ENCODE assay signal across 8 mouse cellular contexts in the genomic region with DNA sequence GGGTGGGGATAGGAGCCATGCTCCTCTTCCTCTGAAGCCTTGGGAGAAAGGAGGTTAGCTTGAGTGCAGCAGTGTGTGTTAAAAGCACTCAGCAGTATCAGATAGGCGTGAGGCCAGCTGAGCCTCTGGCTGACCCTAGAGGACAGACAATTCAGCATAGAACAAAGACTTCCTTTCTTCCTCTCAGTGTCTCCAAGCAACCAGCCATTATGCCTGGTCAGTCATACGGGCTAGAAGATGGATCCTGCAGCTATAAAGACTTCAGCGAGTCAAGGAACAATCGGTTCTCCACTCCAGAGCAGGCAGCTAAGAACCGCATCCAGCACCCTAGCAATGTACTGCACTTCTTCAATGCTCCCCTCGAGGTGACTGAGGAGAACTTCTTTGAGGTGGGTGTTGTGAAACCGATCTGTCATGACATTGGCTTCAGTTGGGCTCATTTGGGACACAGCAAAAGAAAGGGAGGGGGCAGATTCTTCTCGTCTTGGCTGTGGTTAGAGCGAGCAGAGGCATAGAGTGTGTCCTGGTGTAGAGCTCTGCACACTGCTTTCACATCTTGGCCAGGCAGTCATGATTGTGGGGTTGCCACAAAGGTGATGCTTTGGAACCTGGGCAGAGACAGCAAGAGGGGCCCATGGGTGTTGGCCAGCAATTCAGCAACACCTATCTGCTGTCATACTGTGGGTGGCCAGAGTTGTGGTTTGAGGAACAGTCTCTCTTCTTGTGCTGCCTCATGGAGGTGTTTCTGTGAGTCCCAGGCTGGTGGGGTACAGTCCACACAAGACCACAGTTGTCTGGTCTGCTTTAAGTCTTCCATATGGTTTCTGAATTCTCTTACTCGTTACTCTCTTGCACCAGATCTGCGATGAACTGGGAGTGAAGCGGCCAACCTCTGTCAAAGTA. TPM values are rescaled to one million over a fixed set of nuclear protein-coding genes. Genes with fewer than 3 reads are reported as not detected.
DNase-seq lines count a peak whose midpoint lies in the region; ATAC-seq lines count a peak whose summit lies in the region.

No protein-coding gene starts in this region.

- ATAC-seq in limb, embryonic 12.5 days (ENCODE audit: insufficient number of reproducible peaks, insufficient read depth, low FRiP score, low TSS enrichment, low read depth) = no peak
- ATAC-seq in embryonic facial prominence, embryonic 13.5 days (ENCODE audit: insufficient number of reproducible peaks, insufficient read depth, low FRiP score, low TSS enrichment, low read depth) = no peak
- ATAC-seq in erythroblast, adult 5-6 weeks (replicated peaks; ENCODE audit: low FRiP score, poor library complexity, severe bottlenecking) = no peak

- H3K27me3 ChIP-seq in limb, embryonic 12.5 days = no peaks in the 10 kb centered on the region
- H3K27me3 ChIP-seq in limb, embryonic 10.5 days (ENCODE audit: low read depth, poor library complexity, severe bottlenecking) = no peaks in the 10 kb centered on the region
- no peaks in the 10 kb centered on the region for H3K27me3 ChIP-seq in embryonic facial prominence, embryonic 13.5 days

- H3K4me2 ChIP-seq in limb, embryonic 12.5 days = no peak overlapping the region
- no peak overlapping the region for H3K4me2 ChIP-seq in embryonic facial prominence, embryonic 13.5 days

- H3K27ac ChIP-seq in limb, embryonic 12.5 days = peak overlapping the region; percentile 23; the same call in 1 of the 2 replicates
- H3K27ac ChIP-seq in limb, embryonic 10.5 days = no peak overlapping the region
- peak overlapping the region; percentile 35; the same call in 1 of the 2 replicates for H3K27ac ChIP-seq in embryonic facial prominence, embryonic 13.5 days

- peaks cover 77% of the 10 kb centered on the region for H3K36me3 ChIP-seq in limb, embryonic 12.5 days
- H3K36me3 ChIP-seq in limb, embryonic 10.5 days = peaks cover 75% of the 10 kb centered on the region
- peaks cover 74% of the 10 kb centered on the region for H3K36me3 ChIP-seq in embryonic facial prominence, embryonic 13.5 days

- H3K4me1 ChIP-seq in limb, embryonic 12.5 days (replicated peaks) = peaks cover 20% of the 10 kb centered on the region
- H3K4me1 ChIP-seq in limb, embryonic 10.5 days = peaks cover 23% of the 10 kb centered on the region
- H3K4me1 ChIP-seq in embryonic facial prominence, embryonic 13.5 days = peaks cover 30% of the 10 kb centered on the region

- H3K4me3 ChIP-seq in limb, embryonic 12.5 days (replicated peaks) = no peak overlapping the region
- H3K4me3 ChIP-seq in limb, embryonic 10.5 days = no peak overlapping the region
- no peak overlapping the region for H3K4me3 ChIP-seq in embryonic facial prominence, embryonic 13.5 days

- no peaks in the 10 kb centered on the region for H3K9me3 ChIP-seq in limb, embryonic 12.5 days
- H3K9me3 ChIP-seq in limb, embryonic 10.5 days (replicated peaks) = no peaks in the 10 kb centered on the region
- H3K9me3 ChIP-seq in embryonic facial prominence, embryonic 13.5 days = no peaks in the 10 kb centered on the region

- H3K9ac ChIP-seq in limb, embryonic 12.5 days (replicated peaks) = no peak overlapping the region
- H3K9ac ChIP-seq in embryonic facial prominence, embryonic 13.5 days = no peak overlapping the region

- no peak for DNase-seq in limb, embryonic 10.5 days (ENCODE audit: low spot score)
- peak; percentile 62 for DNase-seq in induced T-regulatory cell, adult 2 months (ENCODE audit: low read depth)
- peak; percentile 48 to 70 for DNase-seq in lung, postnatal 4 days
- DNase-seq in testis, postnatal 14 days (ENCODE audit: low spot score) = peak; percentile 79
- DNase-seq in gastrocnemius, postnatal 4 days (ENCODE audit: low spot score in 2 of 2) = no peak

- 87% methylated on average over 12 of the region's 12 CpGs for WGBS in limb, embryonic 12.5 days
- 88% methylated on average over 12 of the region's 12 CpGs for WGBS in limb, embryonic 10.5 days
- WGBS in embryonic facial prominence, embryonic 13.5 days = 65% methylated on average over 12 of the region's 12 CpGs

RNA-seq across cellular contexts. Expression of a gene that starts 4.4 kb away (rescaled TPM):
- polyA plus RNA-seq in limb, embryonic 12.5 days (2016; fragmentation: Nextera tagmentation; extraction: Ambion mirVana) = 111 and 114 TPM in 2 replicates
- 69.1 and 90.7 TPM in 2 replicates for polyA plus RNA-seq in limb, embryonic 10.5 days (2016; fragmentation: Nextera tagmentation; extraction: Ambion mirVana)
- polyA plus RNA-seq in embryonic facial prominence, embryonic 13.5 days (2015; fragmentation: Nextera tagmentation; extraction: Ambion mirVana) = 153 TPM in 2 replicates
- total RNA-seq in gastrocnemius, postnatal 4 days (2021) = 100 to 1,000 TPM; 211 to 220 TPM
- total RNA-seq in erythroblast, adult 5-6 weeks (2015; ENCODE audit: low replicate concordance) = 36.6 and 59.0 TPM in 2 replicates
- 23.2 and 31.8 TPM in 2 replicates for total RNA-seq in erythroblast, adult 5-6 weeks (2017; ENCODE audit: low replicate concordance)

RNA-seq across cellular contexts. Expression of a gene that starts 12.3 kb away (rescaled TPM):
- polyA plus RNA-seq in limb, embryonic 12.5 days (2016; fragmentation: Nextera tagmentation; extraction: Ambion mirVana) = 347 and 425 TPM in 2 replicates
- polyA plus RNA-seq in limb, embryonic 10.5 days (2016; fragmentation: Nextera tagmentation; extraction: Ambion mirVana) = 335 and 336 TPM in 2 replicates
- polyA plus RNA-seq in embryonic facial prominence, embryonic 13.5 days (2015; fragmentation: Nextera tagmentation; extraction: Ambion mirVana) = 301 and 303 TPM in 2 replicates
- total RNA-seq in gastrocnemius, postnatal 4 days (2021) = 100 to 1,000 TPM; 369 to 382 TPM
- total RNA-seq in erythroblast, adult 5-6 weeks (2015; ENCODE audit: low replicate concordance) = 98.6 and 172 TPM in 2 replicates
- 98.1 and 140 TPM in 2 replicates for total RNA-seq in erythroblast, adult 5-6 weeks (2017; ENCODE audit: low replicate concordance)

RNA-seq across cellular contexts. Expression of a gene that starts 13.0 kb away (rescaled TPM):
- polyA plus RNA-seq in limb, embryonic 12.5 days (2016; fragmentation: Nextera tagmentation; extraction: Ambion mirVana) = 4.9 and 6.7 TPM in 2 replicates
- polyA plus RNA-seq in limb, embryonic 10.5 days (2016; fragmentation: Nextera tagmentation; extraction: Ambion mirVana) = 2.7 and 4.1 TPM in 2 replicates
- polyA plus RNA-seq in embryonic facial prominence, embryonic 13.5 days (2015; fragmentation: Nextera tagmentation; extraction: Ambion mirVana) = 8.7 and 15.3 TPM in 2 replicates
- 1 to 10 TPM; 5.3 to 8.7 TPM for total RNA-seq in gastrocnemius, postnatal 4 days (2021)
- total RNA-seq in erythroblast, adult 5-6 weeks (2015; ENCODE audit: low replicate concordance) = 1.7 TPM in 1 of 2 replicates, not detected in the other
- total RNA-seq in erythroblast, adult 5-6 weeks (2017; ENCODE audit: low replicate concordance) = 2.4 TPM in 1 of 2 replicates, not detected in the other

RNA-seq across cellular contexts. Expression of a gene that starts 31.8 kb away (rescaled TPM):
- polyA plus RNA-seq in limb, embryonic 12.5 days (2016; fragmentation: Nextera tagmentation; extraction: Ambion mirVana) = 2.3 and 3.1 TPM in 2 replicates
- 2.7 and 3.0 TPM in 2 replicates for polyA plus RNA-seq in limb, embryonic 10.5 days (2016; fragmentation: Nextera tagmentation; extraction: Ambion mirVana)
- polyA plus RNA-seq in embryonic facial prominence, embryonic 13.5 days (2015; fragmentation: Nextera tagmentation; extraction: Ambion mirVana) = 2.6 and 4.1 TPM in 2 replicates
- 1 to 10 TPM; 1.7 to 1.8 TPM for total RNA-seq in gastrocnemius, postnatal 4 days (2021)
- total RNA-seq in erythroblast, adult 5-6 weeks (2015; ENCODE audit: low replicate concordance) = 21.1 and 25.0 TPM in 2 replicates
- 9.9 and 13.4 TPM in 2 replicates for total RNA-seq in erythroblast, adult 5-6 weeks (2017; ENCODE audit: low replicate concordance)

RNA-seq across cellular contexts. Expression of a gene that starts 43.0 kb away (rescaled TPM):
- polyA plus RNA-seq in limb, embryonic 12.5 days (2016; fragmentation: Nextera tagmentation; extraction: Ambion mirVana) = 3.4 and 4.8 TPM in 2 replicates
- 0.41 and 0.73 TPM in 2 replicates for polyA plus RNA-seq in limb, embryonic 10.5 days (2016; fragmentation: Nextera tagmentation; extraction: Ambion mirVana)
- 25.5 and 29.4 TPM in 2 replicates for polyA plus RNA-seq in embryonic facial prominence, embryonic 13.5 days (2015; fragmentation: Nextera tagmentation; extraction: Ambion mirVana)
- 1 to 10 TPM in 1 of 2 experiments, under 1 TPM in 1; 0.52 to 2.3 TPM for total RNA-seq in gastrocnemius, postnatal 4 days (2021)
- not detected in 2 replicates for total RNA-seq in erythroblast, adult 5-6 weeks (2015; ENCODE audit: low replicate concordance)
- total RNA-seq in erythroblast, adult 5-6 weeks (2017; ENCODE audit: low replicate concordance) = not detected in 2 replicates

Comparison
In these comparisons a context has a peak if more than half of its experiments do, and no peak if none do; other contexts are left out.
1. DNase-seq: peak in induced T-regulatory cell, adult 2 months (single experiment), lung, postnatal 4 days (2 of 2) and testis, postnatal 14 days (single experiment); none in limb, embryonic 10.5 days (single experiment) and gastrocnemius, postnatal 4 days (0 of 2).